Mouse (Mus musculus) lung, embryonic 14.5 days (tissue): ENCODE measurements at regions not wholly inside any gene's neighbourhood (a gene's known extent, or its start where the extent isn't known, plus 50 kb on each side); places are given as distances from the start of the nearest gene placed in this dataset.

Experiments
- ATAC-seq: fragments of 200-750 bp; cut with Nextera tagmentation; 2 replicates; pipeline ENCODE4 v1.8.0; 2017; ENCODE audit warnings: mild to moderate bottlenecking, moderate TSS enrichment, moderate library complexity; ENCODE audit not compliant: insufficient read depth
- DNase-seq: peaks from one replicate; pipeline ENCODE4 v3.0.0-alpha.2; 2015
- H3K27ac ChIP-seq: fragments of 300-500 bp; sonication (generic); 2 replicates; pipeline ENCODE4 v1.5.1; 2014; ENCODE audit warnings: low read depth, mild to moderate bottlenecking, moderate library complexity
- H3K27me3 ChIP-seq: fragments of 300-500 bp; sonication (generic); 2 replicates; pipeline ENCODE4 v1.6.1; 2014; ENCODE audit warnings: low read length, control low read depth; ENCODE audit not compliant: insufficient read depth
- H3K36me3 ChIP-seq: fragments of 300-500 bp; sonication (generic); 2 replicates; pipeline ENCODE4 v1.6.1; 2014; ENCODE audit warnings: control low read depth; ENCODE audit not compliant: insufficient read depth
- H3K4me1 ChIP-seq: fragments of 300-500 bp; sonication (generic); 2 replicates; pipeline ENCODE4 v1.6.1; 2014; ENCODE audit warnings: antibody characterized with exemption, control low read depth; ENCODE audit not compliant: insufficient read depth
- H3K4me2 ChIP-seq: fragments of 300-500 bp; sonication (generic); 2 replicates; pipeline ENCODE4 v1.6.1; 2014; ENCODE audit warnings: mild to moderate bottlenecking
- H3K4me3 ChIP-seq: fragments of 300-500 bp; sonication (generic); 2 replicates; pipeline ENCODE4 v1.5.1; 2014; ENCODE audit warnings: low read depth, low read length
- H3K9ac ChIP-seq: fragments of 300-500 bp; sonication (generic); 2 replicates; pipeline ENCODE4 v1.6.1; 2014
- H3K9me3 ChIP-seq: fragments of 300-500 bp; sonication (generic); 2 replicates; pipeline ENCODE4 v1.6.1; 2016; ENCODE audit warnings: low read depth, low read length, control low read depth
- CTCF ChIP-seq: IDR thresholded peaks from 2 replicates; pipeline ENCODE4 v1.5.1; 2016; ENCODE audit warnings: antibody characterized with exemption, low read depth
- WGBS: fragments of 180-500 bp; shearing (Covaris S2); extraction: QIAGEN DNeasy Blood & Tissue Kit; methylation state at CpG from one replicate; pipeline ENCODE4 v1.1.7; 2014; 5-methylcytosine and 5-hydroxymethylcytosine counted together

- no peaks in the 10 kb centered on the region for H3K27me3 ChIP-seq
- TF ChIP-seq CTCF, result no peak
- no peak overlapping the region for H3K4me2 ChIP-seq
- DNase-seq (peak; percentile 14), ATAC-seq (no peak)
- 74% methylated on average over 1 of the region's 1 CpGs for WGBS
- no peaks in the 10 kb centered on the region for H3K9me3 ChIP-seq
- H3K9ac ChIP-seq, result no peak overlapping the region
- H3K36me3 ChIP-seq, result no peaks in the 10 kb centered on the region
- no peaks in the 10 kb centered on the region for H3K4me1 ChIP-seq
- no peak overlapping the region for H3K27ac ChIP-seq
- H3K4me3 ChIP-seq, result no peak overlapping the region
These were observed 456.7 kb upstream of the Id2 start for GRCm38 (mm10) chr12:25553656-25554055.

- WGBS, result 81% methylated on average over 3 of the region's 3 CpGs
- Histone ChIP-seq H3K4me3 (no peak overlapping the region), H3K4me2 (no peak overlapping the region), H3K9ac (no peak overlapping the region), H3K27ac (no peak overlapping the region), H3K4me1 (no peaks in the 10 kb centered on the region), H3K36me3 (no peaks in the 10 kb centered on the region), H3K9me3 (no peaks in the 10 kb centered on the region), H3K27me3 (no peaks in the 10 kb centered on the region)
- DNase-seq (no peak), ATAC-seq (no peak)
- TF ChIP-seq CTCF, result no peak
These were observed 452.8 kb upstream of the Id2 start for GRCm38 (mm10) chr12:25549735-25550134.

DNA sequence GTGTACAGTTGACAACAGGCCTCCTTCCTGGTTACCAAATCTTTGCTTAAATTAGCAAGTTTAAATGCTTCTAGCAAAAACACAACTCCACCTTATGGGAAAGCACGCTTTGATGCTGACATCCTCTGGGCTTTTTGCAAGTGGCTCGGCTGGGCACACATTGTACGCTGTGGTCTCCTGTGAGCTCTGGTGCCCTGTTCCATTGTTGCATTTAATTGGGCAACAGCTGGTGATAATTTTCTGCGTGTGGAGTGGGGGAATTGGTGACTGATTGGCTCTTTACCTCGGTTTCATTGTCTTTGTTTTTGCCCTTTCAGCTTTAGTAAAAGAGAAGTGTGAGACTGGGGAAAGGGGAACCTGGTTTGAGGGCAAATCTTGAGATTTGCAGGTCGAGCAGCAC lies 447.3 kb upstream of the Id2 start:
- no peak for ATAC-seq
- no peak for TF ChIP-seq CTCF
- Histone ChIP-seq H3K9me3 (no peaks in the 10 kb centered on the region), H3K4me2 (no peak overlapping the region), H3K9ac (no peak overlapping the region), H3K4me3 (no peak overlapping the region), H3K27ac (no peak overlapping the region), H3K27me3 (no peaks in the 10 kb centered on the region), H3K4me1 (no peaks in the 10 kb centered on the region), H3K36me3 (no peaks in the 10 kb centered on the region)
- 68% methylated on average over 6 of the region's 6 CpGs for WGBS
- DNase-seq, result no peak

- H3K27me3 ChIP-seq, result no peaks in the 10 kb centered on the region
- H3K4me2 ChIP-seq, result no peak overlapping the region
- TF ChIP-seq CTCF, result no peak
- 31% methylated on average over 5 of the region's 5 CpGs for WGBS
- no peak overlapping the region for H3K27ac ChIP-seq
- H3K9ac ChIP-seq, result no peak overlapping the region
- ATAC-seq (peak; percentile 45; the same call in 1 of the 2 replicates), DNase-seq (peak; percentile 15)
- no peaks in the 10 kb centered on the region for H3K9me3 ChIP-seq
- H3K4me3 ChIP-seq, result no peak overlapping the region
- peaks cover 5% of the 10 kb centered on the region; the same call in 1 of the 2 replicates for H3K4me1 ChIP-seq
- H3K36me3 ChIP-seq, result no peaks in the 10 kb centered on the region
These were observed 437.6 kb upstream of the Id2 start for GRCm38 (mm10) chr12:25534620-25534950.

GRCm38 (mm10) chr12:25533709-25534619 lies 437.0 kb upstream of the Id2 start:
- no peak for TF ChIP-seq CTCF
- peaks cover 5% of the 10 kb centered on the region; the same call in 1 of the 2 replicates for H3K4me1 ChIP-seq
- H3K9me3 ChIP-seq, result no peaks in the 10 kb centered on the region
- H3K4me2 ChIP-seq, result no peak overlapping the region
- H3K36me3 ChIP-seq, result no peaks in the 10 kb centered on the region
- WGBS, result 18% methylated on average over 10 of the region's 10 CpGs
- H3K9ac ChIP-seq, result no peak overlapping the region
- no peaks in the 10 kb centered on the region for H3K27me3 ChIP-seq
- H3K4me3 ChIP-seq, result no peak overlapping the region
- no peak overlapping the region for H3K27ac ChIP-seq
- ATAC-seq (peak; percentile 82), DNase-seq (peak; percentile 51)

GRCm38 (mm10) chr12:25530483-25530882 lies 433.5 kb upstream of the Id2 start:
- no peak overlapping the region for H3K27ac ChIP-seq
- H3K36me3 ChIP-seq, result no peaks in the 10 kb centered on the region
- TF ChIP-seq CTCF, result no peak
- H3K4me2 ChIP-seq, result no peak overlapping the region
- H3K9me3 ChIP-seq, result no peaks in the 10 kb centered on the region
- ATAC-seq (no peak), DNase-seq (no peak)
- WGBS, result 80% methylated on average over 3 of the region's 3 CpGs
- peaks cover 8% of the 10 kb centered on the region; the same call in 1 of the 2 replicates for H3K4me1 ChIP-seq
- no peak overlapping the region for H3K9ac ChIP-seq
- no peaks in the 10 kb centered on the region for H3K27me3 ChIP-seq
- H3K4me3 ChIP-seq, result no peak overlapping the region

DNA sequence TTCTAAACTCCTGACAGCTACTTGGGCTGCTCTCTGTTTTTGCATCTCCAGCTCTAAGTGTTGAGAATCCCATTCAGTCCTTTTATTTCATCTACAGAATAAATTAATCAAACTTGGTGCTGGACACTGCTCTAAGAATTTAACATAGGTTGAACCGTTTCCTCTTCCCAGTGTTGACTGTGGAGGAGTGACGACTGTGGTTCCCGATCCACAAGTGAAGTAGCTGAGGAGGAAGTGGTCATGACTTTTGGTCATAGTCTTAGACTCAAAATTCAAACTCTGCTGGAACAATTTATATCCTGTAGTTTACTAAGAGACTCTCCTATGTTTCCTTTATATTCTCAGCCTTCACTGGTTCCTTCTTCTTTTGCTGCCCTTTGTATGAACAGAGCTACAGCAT lies 432.6 kb upstream of the Id2 start:
- 80% methylated on average over 3 of the region's 3 CpGs for WGBS
- H3K4me2 ChIP-seq, result no peak overlapping the region
- H3K27ac ChIP-seq, result no peak overlapping the region
- ATAC-seq, result no peak
- no peaks in the 10 kb centered on the region for H3K27me3 ChIP-seq
- DNase-seq, result no peak
- H3K36me3 ChIP-seq, result no peaks in the 10 kb centered on the region
- TF ChIP-seq CTCF, result no peak
- no peak overlapping the region for H3K4me3 ChIP-seq
- H3K9ac ChIP-seq, result no peak overlapping the region
- H3K4me1 ChIP-seq, result peaks cover 3% of the 10 kb centered on the region; the same call in 1 of the 2 replicates
- no peaks in the 10 kb centered on the region for H3K9me3 ChIP-seq
